19 mouse cellular contexts compared by ENCODE assay signal in the genomic region with DNA sequence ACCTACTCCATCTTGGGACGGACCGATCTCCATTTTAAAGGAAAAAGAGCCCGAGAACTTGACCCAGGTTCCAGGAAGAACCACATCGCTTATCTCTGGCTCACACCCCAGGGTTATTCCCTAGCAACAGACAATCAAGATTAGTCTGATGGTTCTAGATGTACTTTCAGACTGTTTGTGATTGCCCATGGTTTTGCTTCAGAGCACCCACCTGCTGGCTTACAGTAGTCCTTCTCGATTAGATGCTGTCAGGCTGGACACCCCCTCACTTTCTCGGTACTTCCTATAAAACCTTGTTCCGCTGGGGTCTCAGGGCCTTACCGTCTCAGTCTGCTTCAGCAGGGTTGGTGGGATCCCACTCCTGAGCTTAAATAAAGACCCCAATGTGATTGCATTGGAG. TPM values are rescaled to one million over a fixed set of nuclear protein-coding genes. Genes with fewer than 3 reads are reported as not detected.
"Had no signal": no experiment of that assay in that cellular context is flagged by ENCODE, and none has a peak within 500 bp of the region (broad histone marks: within the 10 kb centered on the region; RNA-seq: fewer than 3 reads in every experiment).

No protein-coding gene starts in this region.

- ATAC-seq: intestine, embryonic 16.5 days; midbrain, embryonic 15.5 days had no signal

- H3K9me3 ChIP-seq: limb, embryonic 15.5 days; midbrain, embryonic 10.5 days; midbrain, embryonic 15.5 days; neural tube, embryonic 13.5 days had no signal

- H3K27ac ChIP-seq: limb, embryonic 15.5 days; midbrain, embryonic 10.5 days; midbrain, embryonic 15.5 days; neural tube, embryonic 13.5 days; stomach, postnatal 0 days had no signal

- H3K9ac ChIP-seq: limb, embryonic 15.5 days; midbrain, embryonic 15.5 days; neural tube, embryonic 13.5 days had no signal

- H3K36me3 ChIP-seq: limb, embryonic 15.5 days; midbrain, embryonic 10.5 days; midbrain, embryonic 15.5 days; neural tube, embryonic 13.5 days had no signal

- H3K4me2 ChIP-seq: limb, embryonic 15.5 days; midbrain, embryonic 15.5 days; neural tube, embryonic 13.5 days had no signal

- H3K27me3 ChIP-seq: midbrain, embryonic 15.5 days had no signal

- H3K4me1 ChIP-seq: limb, embryonic 15.5 days had no signal

- H3K4me3 ChIP-seq: limb, embryonic 15.5 days; midbrain, embryonic 10.5 days; midbrain, embryonic 15.5 days; neural tube, embryonic 13.5 days had no signal

- DNase-seq: kidney, adult 2 months; kidney, postnatal 25 days; layer of hippocampus, postnatal 36 days; lung, adult 18-20 months; lung, postnatal 4 days; right cerebral cortex, postnatal 14 days had no signal

RNA-seq across cellular contexts. Expression of a gene that starts 37.9 kb away (rescaled TPM):
- total RNA-seq: layer of hippocampus, postnatal 36 days; left cerebral cortex, adult 8-10 months; left cerebral cortex, postnatal 25 days; megakaryocyte, adult 5-6 weeks had no signal
- polyA plus RNA-seq: intestine, embryonic 16.5 days; kidney, embryonic 16.5 days; limb, embryonic 11.5 days; limb, embryonic 15.5 days; lung, embryonic 16.5 days; midbrain, embryonic 10.5 days; midbrain, embryonic 15.5 days; neural tube, embryonic 13.5 days; small intestine, adult 2 months had no signal

RNA-seq across cellular contexts. Expression of a gene that starts 38.9 kb away (rescaled TPM):
- total RNA-seq: left cerebral cortex, postnatal 25 days had no signal
- polyA plus RNA-seq: small intestine, adult 2 months had no signal
